Mouse (Mus musculus) hindbrain, embryonic 14.5 days (tissue): ENCODE data around the gene Sucnr1. TPM values are rescaled to one million over a fixed set of nuclear protein-coding genes. Genes with fewer than 3 reads are reported as not detected.

Experiments used
- ATAC-seq: fragments of 200-750 bp; cut with Nextera tagmentation; 2 replicates; pipeline ENCODE4 v1.8.0; 2017; ENCODE audit warnings: moderate number of reproducible peaks, mild to moderate bottlenecking, moderate TSS enrichment, moderate library complexity; ENCODE audit not compliant: low FRiP score
- DNase-seq: peaks from one replicate; pipeline ENCODE4 v3.0.0-alpha.2; 2015; ENCODE audit warnings: low spot score
- H3K27ac ChIP-seq: fragments of 300-500 bp; sonication (generic); 2 replicates; pipeline ENCODE4 v1.5.1; 2014; ENCODE audit warnings: mild to moderate bottlenecking, moderate library complexity
- H3K27me3 ChIP-seq: fragments of 300-500 bp; sonication (generic); 2 replicates; pipeline ENCODE4 v1.6.1; 2014; ENCODE audit warnings: mild to moderate bottlenecking, low read length, mixed read lengths; ENCODE audit not compliant: control insufficient read depth, insufficient read depth
- H3K36me3 ChIP-seq: fragments of 300-500 bp; sonication (generic); replicated peaks from 2 replicates; pipeline ENCODE4 v1.6.1; 2014; ENCODE audit not compliant: control insufficient read depth, insufficient read depth
- H3K4me1 ChIP-seq: fragments of 300-500 bp; sonication (generic); replicated peaks from 2 replicates; pipeline ENCODE4 v1.6.1; 2014; ENCODE audit warnings: antibody characterized with exemption, low read length, mixed read lengths; ENCODE audit not compliant: control insufficient read depth, insufficient read depth
- H3K4me2 ChIP-seq: fragments of 300-500 bp; sonication (generic); replicated peaks from 2 replicates; pipeline ENCODE4 v1.6.1; 2014; ENCODE audit warnings: mild to moderate bottlenecking, moderate library complexity
- H3K4me3 ChIP-seq: fragments of 300-500 bp; sonication (generic); replicated peaks from 2 replicates; pipeline ENCODE4 v1.5.1; 2014; ENCODE audit warnings: mild to moderate bottlenecking, low read length
- H3K9ac ChIP-seq: fragments of 300-500 bp; sonication (generic); 2 replicates; pipeline ENCODE4 v1.6.1; 2014
- H3K9me3 ChIP-seq: fragments of 300-500 bp; sonication (generic); 2 replicates; pipeline ENCODE4 v1.6.1; 2016; ENCODE audit warnings: low read length; ENCODE audit not compliant: control insufficient read depth
- WGBS: fragments of 180-500 bp; shearing (Covaris S2); extraction: QIAGEN DNeasy Blood & Tissue Kit; methylation state at CpG from one replicate; pipeline ENCODE4 v1.1.7; 2014; 5-methylcytosine and 5-hydroxymethylcytosine counted together
- polyA plus RNA-seq: library from polyadenylated mRNA; unstranded; fragments of >200 nt; fragmentation: Nextera tagmentation; extraction: Ambion mirVana; gene quantifications from 2 replicates; pipeline ENCODE4 v1.2.1, GENCODE M21; 2014

Gene Sucnr1
- not detected in 2 replicates for polyA plus RNA-seq

- DNase-seq (no peak), ATAC-seq (peak; percentile 69; the same call in 1 of the 2 replicates)
- Histone ChIP-seq H3K4me1 (no peaks in the 10 kb centered on the region), H3K4me2 (no peak within 1 kb of the TSS), H3K36me3 (no peaks in the 10 kb centered on the region), H3K27me3 (no peaks in the 10 kb centered on the region), H3K27ac (no peak within 1 kb of the TSS), H3K4me3 (no peak within 1 kb of the TSS), H3K9me3 (no peaks in the 10 kb centered on the region), H3K9ac (no peak within 1 kb of the TSS)
- 34% methylated on average over 4 of the region's 4 CpGs for WGBS
Observed at GRCm38 (mm10) chr3:60081648-60082047, at the start of gene Sucnr1. Gene Sucnr1 (plus strand): TSS chr3:60081869.

DNA sequence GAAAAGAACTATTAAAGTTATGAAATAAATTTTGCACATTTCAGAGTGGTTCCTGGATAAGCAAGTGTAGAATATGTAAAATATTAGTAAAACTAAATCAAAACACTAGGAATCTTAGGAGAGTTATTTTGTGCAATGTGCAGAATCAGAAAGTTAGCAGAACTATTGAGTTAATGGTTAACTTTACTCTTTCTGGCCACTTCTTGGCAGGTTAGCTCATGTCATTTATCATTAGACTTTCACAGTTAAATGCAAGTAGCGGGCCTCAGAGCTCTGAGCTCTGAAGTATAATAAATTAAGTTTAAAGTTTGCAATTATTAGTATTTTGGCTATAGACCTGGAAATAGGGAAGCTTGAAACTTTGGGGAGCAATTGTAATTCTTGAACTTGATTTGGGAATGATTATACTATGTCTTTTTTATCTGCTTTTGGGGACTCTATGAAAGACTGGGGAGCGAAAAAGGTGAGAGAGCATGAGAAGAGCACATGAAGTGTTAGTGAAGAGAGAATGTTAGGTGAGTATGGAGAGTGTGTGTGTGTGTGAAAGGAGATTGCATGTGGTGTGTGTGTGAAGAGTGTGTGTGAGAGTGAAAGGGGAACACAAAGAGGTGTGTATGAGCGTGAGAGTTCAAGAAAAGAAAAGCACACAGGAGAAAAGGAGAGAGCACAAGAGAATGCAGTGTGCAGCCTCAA lies 35.3 kb upstream of the Sucnr1 start:
- Histone ChIP-seq H3K27me3 (no peaks in the 10 kb centered on the region), H3K27ac (no peak overlapping the region), H3K4me1 (no peaks in the 10 kb centered on the region), H3K9me3 (no peaks in the 10 kb centered on the region), H3K9ac (no peak overlapping the region), H3K36me3 (no peaks in the 10 kb centered on the region), H3K4me2 (no peak overlapping the region), H3K4me3 (no peak overlapping the region)
- 79% methylated on average over 3 of the region's 3 CpGs for WGBS
- ATAC-seq (no peak), DNase-seq (no peak)

- Histone ChIP-seq H3K9ac (no peak overlapping the region), H3K4me2 (no peak overlapping the region), H3K27me3 (no peaks in the 10 kb centered on the region), H3K4me3 (no peak overlapping the region), H3K4me1 (no peaks in the 10 kb centered on the region), H3K27ac (no peak overlapping the region), H3K9me3 (no peaks in the 10 kb centered on the region), H3K36me3 (no peaks in the 10 kb centered on the region)
- DNase-seq: no peak
- ATAC-seq: no peak
- 87% methylated on average over 3 of the region's 3 CpGs for WGBS
Observed at GRCm38 (mm10) chr3:60053231-60053927, 28.3 kb upstream of the Sucnr1 start.

DNA sequence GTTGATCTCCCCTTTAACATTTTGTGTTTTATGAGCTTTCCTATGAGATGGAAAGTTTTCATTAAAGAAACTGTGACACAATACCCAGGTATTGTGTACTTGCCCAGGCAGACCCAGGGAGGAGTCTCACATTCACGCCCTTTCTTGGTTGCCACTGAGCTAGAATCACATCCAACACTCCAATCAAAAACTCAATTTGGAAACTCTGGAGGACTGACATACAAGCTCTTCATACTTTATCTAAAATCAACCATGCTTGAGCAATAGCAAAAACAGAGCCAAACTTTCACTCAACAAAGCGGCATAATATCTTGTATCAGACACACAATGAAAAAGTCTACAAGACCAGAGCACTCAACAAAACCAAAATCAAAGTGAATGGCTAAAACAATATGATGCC lies 27.7 kb upstream of the Sucnr1 start:
- no peak overlapping the region for H3K4me2 ChIP-seq
- no peaks in the 10 kb centered on the region for H3K9me3 ChIP-seq
- ATAC-seq (no peak), DNase-seq (no peak)
- H3K4me1 ChIP-seq: no peaks in the 10 kb centered on the region
- WGBS: 95% methylated on average over 2 of the region's 2 CpGs
- no peak overlapping the region for H3K9ac ChIP-seq
- no peaks in the 10 kb centered on the region for H3K36me3 ChIP-seq
- no peaks in the 10 kb centered on the region for H3K27me3 ChIP-seq
- no peak overlapping the region for H3K4me3 ChIP-seq
- H3K27ac ChIP-seq: no peak overlapping the region

DNA sequence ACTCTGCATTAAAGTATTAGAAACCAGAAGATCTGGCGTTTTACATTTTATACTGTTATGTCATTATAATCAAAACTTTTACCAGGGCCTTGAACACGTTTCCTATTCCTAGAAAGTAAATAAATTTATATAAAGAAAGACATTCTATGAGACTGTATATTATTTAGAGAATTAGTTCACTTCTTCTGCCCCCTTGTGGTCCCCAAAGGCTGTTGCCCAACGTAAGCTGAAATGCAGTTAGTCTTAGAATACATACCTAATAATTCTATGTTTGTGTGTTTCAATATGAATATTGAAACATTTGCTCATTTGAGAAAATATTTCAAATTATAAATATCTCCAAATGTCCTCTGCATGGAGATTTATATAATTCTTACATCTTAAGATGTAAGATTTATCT lies 25.2 kb upstream of the Sucnr1 start:
- H3K27ac ChIP-seq: no peak overlapping the region
- H3K4me2 ChIP-seq: no peak overlapping the region
- DNase-seq (peak; percentile 67), ATAC-seq (no peak)
- H3K4me3 ChIP-seq: no peak overlapping the region
- H3K9ac ChIP-seq: no peak overlapping the region
- H3K4me1 ChIP-seq: no peaks in the 10 kb centered on the region
- no peaks in the 10 kb centered on the region for H3K27me3 ChIP-seq
- no peaks in the 10 kb centered on the region for H3K36me3 ChIP-seq
- WGBS: 26% methylated on average over 3 of the region's 3 CpGs
- no peaks in the 10 kb centered on the region for H3K9me3 ChIP-seq

GRCm38 (mm10) chr3:60057070-60057808 lies 24.4 kb upstream of the Sucnr1 start:
- DNase-seq: no peak
- H3K4me2 ChIP-seq: no peak overlapping the region

GRCm38 (mm10) chr3:60057809-60058082 lies 23.9 kb upstream of the Sucnr1 start:
- DNase-seq: no peak
- 79% methylated on average over 1 of the region's 1 CpGs for WGBS

More at GRCm38 (mm10) chr3:60057070-60057808, 24.4 kb upstream of the Sucnr1 start:
- H3K27me3 ChIP-seq: no peaks in the 10 kb centered on the region
- no peak overlapping the region for H3K27ac ChIP-seq
- WGBS: 86% methylated on average over 2 of the region's 2 CpGs
- no peak for ATAC-seq
- no peaks in the 10 kb centered on the region for H3K4me1 ChIP-seq
- H3K36me3 ChIP-seq: no peaks in the 10 kb centered on the region
- no peaks in the 10 kb centered on the region for H3K9me3 ChIP-seq
- no peak overlapping the region for H3K4me3 ChIP-seq
- H3K9ac ChIP-seq: no peak overlapping the region

DNA sequence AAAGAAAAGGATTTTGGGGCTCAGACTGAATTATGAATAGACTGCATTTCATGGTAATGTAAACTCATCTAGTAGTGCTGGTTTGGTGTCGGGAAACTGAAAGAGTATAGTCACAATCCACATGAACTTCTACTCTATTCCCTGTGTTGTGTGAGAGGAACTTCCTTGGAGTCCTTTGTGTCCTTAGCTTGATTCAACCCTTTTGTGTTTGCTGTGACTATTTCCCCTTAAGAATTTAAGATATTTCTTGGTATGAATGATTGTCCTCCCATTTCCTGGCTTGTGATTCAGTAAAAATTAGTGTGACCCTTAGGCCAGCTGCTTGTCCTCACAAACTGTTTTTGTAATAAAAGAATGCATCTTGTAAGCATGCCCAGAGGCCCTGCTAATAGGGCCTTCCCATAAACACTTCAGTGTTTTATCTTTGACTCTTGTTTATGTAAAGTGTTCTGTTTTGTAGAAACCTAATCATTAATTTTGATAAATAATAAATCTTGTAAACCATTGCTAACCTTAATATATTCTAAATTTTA lies 2.7 kb upstream of the Sucnr1 start:
- no peak for ATAC-seq
- Histone ChIP-seq H3K27me3 (no peaks in the 10 kb centered on the region), H3K27ac (no peak overlapping the region), H3K4me2 (no peak overlapping the region), H3K4me3 (no peak overlapping the region), H3K36me3 (no peaks in the 10 kb centered on the region), H3K9me3 (no peaks in the 10 kb centered on the region), H3K4me1 (no peaks in the 10 kb centered on the region), H3K9ac (no peak overlapping the region)
- 67% methylated on average over 1 of the region's 1 CpGs for WGBS
- no peak for DNase-seq

More at GRCm38 (mm10) chr3:60057809-60058082, 23.9 kb upstream of the Sucnr1 start:
- H3K4me2 ChIP-seq: no peak overlapping the region
- no peak for ATAC-seq
- no peak overlapping the region for H3K4me3 ChIP-seq
- no peak overlapping the region for H3K27ac ChIP-seq
- no peaks in the 10 kb centered on the region for H3K4me1 ChIP-seq
- H3K36me3 ChIP-seq: no peaks in the 10 kb centered on the region
- H3K9ac ChIP-seq: no peak overlapping the region
- no peaks in the 10 kb centered on the region for H3K9me3 ChIP-seq
- no peaks in the 10 kb centered on the region for H3K27me3 ChIP-seq

GRCm38 (mm10) chr3:60080572-60080971 lies 1.1 kb upstream of the Sucnr1 start:
- DNase-seq (no peak), ATAC-seq (no peak)
- no peak overlapping the region for H3K4me2 ChIP-seq
- no peaks in the 10 kb centered on the region for H3K36me3 ChIP-seq
- no peaks in the 10 kb centered on the region for H3K27me3 ChIP-seq
- H3K9ac ChIP-seq: no peak overlapping the region
- no peak overlapping the region for H3K27ac ChIP-seq
- no peaks in the 10 kb centered on the region for H3K9me3 ChIP-seq
- H3K4me1 ChIP-seq: no peaks in the 10 kb centered on the region
- no peak overlapping the region for H3K4me3 ChIP-seq
- WGBS: 43% methylated on average over 4 of the region's 4 CpGs
